Mouse (Mus musculus) kidney, embryonic 15.5 days (tissue): ENCODE measurements at regions not wholly inside any gene's neighbourhood (a gene's known extent, or its start where the extent isn't known, plus 50 kb on each side); places are given as distances from the start of the nearest gene placed in this dataset.

Experiments
- ATAC-seq: fragments of 200-750 bp; cut with Nextera tagmentation; replicated peaks from 2 replicates; pipeline ENCODE4 v1.8.0; 2017; ENCODE audit warnings: moderate TSS enrichment; ENCODE audit not compliant: low FRiP score
- H3K27ac ChIP-seq: fragments of 300-500 bp; sonication (generic); 2 replicates; pipeline ENCODE4 v1.5.1; 2015; ENCODE audit warnings: mild to moderate bottlenecking, inconsistent platforms
- H3K27me3 ChIP-seq: fragments of 300-500 bp; sonication (generic); 2 replicates; pipeline ENCODE4 v1.6.1; 2015; ENCODE audit warnings: inconsistent platforms
- H3K36me3 ChIP-seq: fragments of 300-500 bp; sonication (generic); 2 replicates; pipeline ENCODE4 v1.6.1; 2015; ENCODE audit warnings: inconsistent platforms
- H3K4me1 ChIP-seq: fragments of 300-500 bp; sonication (generic); 2 replicates; pipeline ENCODE4 v1.6.1; 2015; ENCODE audit warnings: inconsistent platforms
- H3K4me2 ChIP-seq: fragments of 300-500 bp; sonication (generic); 2 replicates; pipeline ENCODE4 v1.6.1; 2015; ENCODE audit warnings: moderate library complexity, mild to moderate bottlenecking, inconsistent platforms
- H3K4me3 ChIP-seq: fragments of 300-500 bp; sonication (generic); replicated peaks from 2 replicates; pipeline ENCODE4 v1.5.1; 2015; ENCODE audit warnings: mild to moderate bottlenecking, inconsistent platforms
- H3K9ac ChIP-seq: fragments of 300-500 bp; sonication (generic); 2 replicates; pipeline ENCODE4 v1.6.1; 2015; ENCODE audit warnings: mild to moderate bottlenecking, inconsistent platforms
- H3K9me3 ChIP-seq: fragments of 300-500 bp; sonication (generic); replicated peaks from 2 replicates; pipeline ENCODE4 v1.6.1; 2016; ENCODE audit warnings: inconsistent platforms
- WGBS: fragments of 180-500 bp; shearing (Covaris S2); methylation state at CpG from one replicate; pipeline ENCODE4 v1.1.7; 2015; ENCODE audit warnings: mixed read lengths; 5-methylcytosine and 5-hydroxymethylcytosine counted together

GRCm38 (mm10) chr13:101552451-101552850, 215.6 kb downstream of the Pik3r1 start:
- H3K4me3 ChIP-seq = no peak overlapping the region

GRCm38 (mm10) chr13:101551068-101551467, 216.9 kb downstream of the Pik3r1 start:
- no peaks in the 10 kb centered on the region for H3K36me3 ChIP-seq
- no peaks in the 10 kb centered on the region for H3K9me3 ChIP-seq
- H3K27ac ChIP-seq = no peak overlapping the region
- no peak overlapping the region for H3K4me2 ChIP-seq
- H3K9ac ChIP-seq = no peak overlapping the region
- H3K4me1 ChIP-seq = peaks cover 7% of the 10 kb centered on the region; the same call in 1 of the 2 replicates
- no peak overlapping the region for H3K4me3 ChIP-seq
- peak; percentile 77 for ATAC-seq
- H3K27me3 ChIP-seq = no peaks in the 10 kb centered on the region
- 92% methylated on average over 6 of the region's 6 CpGs for WGBS

More at GRCm38 (mm10) chr13:101552451-101552850, 215.6 kb downstream of the Pik3r1 start:
- no peaks in the 10 kb centered on the region for H3K9me3 ChIP-seq
- no peak overlapping the region for H3K9ac ChIP-seq
- H3K4me1 ChIP-seq = peaks cover 7% of the 10 kb centered on the region; the same call in 1 of the 2 replicates
- no peak overlapping the region for H3K27ac ChIP-seq
- H3K27me3 ChIP-seq = no peaks in the 10 kb centered on the region
- 78% methylated on average over 2 of the region's 2 CpGs for WGBS
- no peaks in the 10 kb centered on the region for H3K36me3 ChIP-seq
- peak; percentile 37; the same call in 1 of the 2 replicates for ATAC-seq
- H3K4me2 ChIP-seq = no peak overlapping the region

- ATAC-seq = no peak
- Histone ChIP-seq H3K4me1 (peaks cover 7% of the 10 kb centered on the region; the same call in 1 of the 2 replicates), H3K9ac (no peak overlapping the region), H3K4me3 (no peak overlapping the region), H3K36me3 (no peaks in the 10 kb centered on the region), H3K27me3 (no peaks in the 10 kb centered on the region), H3K9me3 (no peaks in the 10 kb centered on the region), H3K4me2 (no peak overlapping the region), H3K27ac (no peak overlapping the region)
- WGBS = 87% methylated on average over 5 of the region's 5 CpGs
Measured at GRCm38 (mm10) chr13:101550526-101550925, 217.5 kb downstream of the Pik3r1 start.

GRCm38 (mm10) chr13:101547887-101548286, 220.1 kb downstream of the Pik3r1 start:
- Histone ChIP-seq H3K27ac (no peak overlapping the region), H3K4me2 (0 out of 2 replicates have a peak overlapping the region, but pooled peaks have one; percentile 1), H3K9ac (no peak overlapping the region), H3K36me3 (no peaks in the 10 kb centered on the region), H3K4me3 (no peak overlapping the region), H3K4me1 (0 out of 2 replicates have a peak, but pooled peaks cover under 1% of the 10 kb centered on the region), H3K9me3 (no peaks in the 10 kb centered on the region), H3K27me3 (no peaks in the 10 kb centered on the region)
- 17% methylated on average over 6 of the region's 6 CpGs for WGBS
- no peak for ATAC-seq

GRCm38 (mm10) chr13:101547365-101547764, 220.7 kb downstream of the Pik3r1 start:
- no peak for ATAC-seq
- no peak overlapping the region for H3K27ac ChIP-seq
- H3K36me3 ChIP-seq = no peaks in the 10 kb centered on the region
- WGBS = 78% methylated on average over 2 of the region's 2 CpGs
- H3K9ac ChIP-seq = no peak overlapping the region
- no peaks in the 10 kb centered on the region for H3K4me1 ChIP-seq
- no peak overlapping the region for H3K4me2 ChIP-seq
- no peaks in the 10 kb centered on the region for H3K9me3 ChIP-seq
- H3K4me3 ChIP-seq = no peak overlapping the region
- H3K27me3 ChIP-seq = no peaks in the 10 kb centered on the region

- WGBS = 51% methylated on average over 6 of the region's 6 CpGs
- peak; percentile 92 for ATAC-seq
Measured at GRCm38 (mm10) chr13:101545344-101546181, 222.5 kb downstream of the Pik3r1 start.

GRCm38 (mm10) chr13:101540391-101541191, 227.4 kb downstream of the Pik3r1 start:
- Histone ChIP-seq H3K9ac (no peak overlapping the region), H3K4me2 (peak overlapping the region; percentile 37; the same call in 1 of the 2 replicates), H3K36me3 (no peaks in the 10 kb centered on the region), H3K9me3 (no peaks in the 10 kb centered on the region), H3K4me3 (no peak overlapping the region), H3K4me1 (peaks cover 11% of the 10 kb centered on the region), H3K27ac (0 out of 2 replicates have a peak overlapping the region, but pooled peaks have one; percentile 2), H3K27me3 (0 out of 2 replicates have a peak, but pooled peaks cover 3% of the 10 kb centered on the region)
- peak; percentile 70 for ATAC-seq
- 37% methylated on average over 14 of the region's 14 CpGs for WGBS

More at GRCm38 (mm10) chr13:101545344-101546181, 222.5 kb downstream of the Pik3r1 start:
- Histone ChIP-seq H3K27ac (no peak overlapping the region), H3K4me1 (peaks cover 5% of the 10 kb centered on the region), H3K9ac (no peak overlapping the region), H3K27me3 (0 out of 2 replicates have a peak, but pooled peaks cover 3% of the 10 kb centered on the region), H3K4me2 (no peak overlapping the region), H3K4me3 (no peak overlapping the region), H3K9me3 (no peaks in the 10 kb centered on the region), H3K36me3 (no peaks in the 10 kb centered on the region)

- Histone ChIP-seq H3K9me3 (no peaks in the 10 kb centered on the region), H3K4me2 (no peak overlapping the region), H3K27me3 (0 out of 2 replicates have a peak, but pooled peaks cover 3% of the 10 kb centered on the region), H3K27ac (no peak overlapping the region), H3K4me3 (no peak overlapping the region), H3K36me3 (no peaks in the 10 kb centered on the region), H3K4me1 (peaks cover 16% of the 10 kb centered on the region), H3K9ac (no peak overlapping the region)
- 73% methylated on average over 1 of the region's 1 CpGs for WGBS
- ATAC-seq = no peak
Measured at GRCm38 (mm10) chr13:101538110-101538509, 229.9 kb downstream of the Pik3r1 start.

- H3K9me3 ChIP-seq = no peaks in the 10 kb centered on the region
- no peak overlapping the region for H3K4me2 ChIP-seq
- no peak overlapping the region for H3K4me3 ChIP-seq
- WGBS = 89% methylated on average over 1 of the region's 1 CpGs
- no peaks in the 10 kb centered on the region for H3K27me3 ChIP-seq
- no peak overlapping the region for H3K27ac ChIP-seq
- H3K4me1 ChIP-seq = peaks cover 24% of the 10 kb centered on the region
- no peak for ATAC-seq
- no peaks in the 10 kb centered on the region for H3K36me3 ChIP-seq
- H3K9ac ChIP-seq = no peak overlapping the region
Measured at GRCm38 (mm10) chr13:101536019-101536418, 232.0 kb downstream of the Pik3r1 start.

- Histone ChIP-seq H3K27ac (no peak overlapping the region), H3K4me2 (no peak overlapping the region), H3K36me3 (no peaks in the 10 kb centered on the region), H3K9ac (no peak overlapping the region), H3K27me3 (no peaks in the 10 kb centered on the region), H3K9me3 (no peaks in the 10 kb centered on the region), H3K4me1 (peaks cover 18% of the 10 kb centered on the region), H3K4me3 (no peak overlapping the region)
- no peak for ATAC-seq
- WGBS = 84% methylated on average over 3 of the region's 3 CpGs
Measured at GRCm38 (mm10) chr13:101535331-101535866, 232.6 kb downstream of the Pik3r1 start.

GRCm38 (mm10) chr13:101534490-101534889, 233.5 kb downstream of the Pik3r1 start:
- H3K4me1 ChIP-seq = peaks cover 14% of the 10 kb centered on the region; the same call in 1 of the 2 replicates
- no peak for ATAC-seq
- H3K4me3 ChIP-seq = no peak overlapping the region

More at GRCm38 (mm10) chr13:101534490-101534889, 233.5 kb downstream of the Pik3r1 start:
- no peak overlapping the region for H3K9ac ChIP-seq
- no peaks in the 10 kb centered on the region for H3K27me3 ChIP-seq
- H3K9me3 ChIP-seq = no peaks in the 10 kb centered on the region
- no peak overlapping the region for H3K27ac ChIP-seq
- no peak overlapping the region for H3K4me2 ChIP-seq
- H3K36me3 ChIP-seq = no peaks in the 10 kb centered on the region
- WGBS = 62% methylated on average over 6 of the region's 6 CpGs
